Mouse (Mus musculus) brain, embryonic 18.5 days (tissue): ENCODE measurements around the gene Zfp30.
A peak's percentile ranks its signal among the peaks of the same experiment; 100 is the strongest.

Experiments
- DNase-seq: peaks from one replicate; pipeline ENCODE4 v3.0.0-alpha.2; 2012; ENCODE audit warnings: low read depth, low spot score

Gene Zfp30

DNA sequence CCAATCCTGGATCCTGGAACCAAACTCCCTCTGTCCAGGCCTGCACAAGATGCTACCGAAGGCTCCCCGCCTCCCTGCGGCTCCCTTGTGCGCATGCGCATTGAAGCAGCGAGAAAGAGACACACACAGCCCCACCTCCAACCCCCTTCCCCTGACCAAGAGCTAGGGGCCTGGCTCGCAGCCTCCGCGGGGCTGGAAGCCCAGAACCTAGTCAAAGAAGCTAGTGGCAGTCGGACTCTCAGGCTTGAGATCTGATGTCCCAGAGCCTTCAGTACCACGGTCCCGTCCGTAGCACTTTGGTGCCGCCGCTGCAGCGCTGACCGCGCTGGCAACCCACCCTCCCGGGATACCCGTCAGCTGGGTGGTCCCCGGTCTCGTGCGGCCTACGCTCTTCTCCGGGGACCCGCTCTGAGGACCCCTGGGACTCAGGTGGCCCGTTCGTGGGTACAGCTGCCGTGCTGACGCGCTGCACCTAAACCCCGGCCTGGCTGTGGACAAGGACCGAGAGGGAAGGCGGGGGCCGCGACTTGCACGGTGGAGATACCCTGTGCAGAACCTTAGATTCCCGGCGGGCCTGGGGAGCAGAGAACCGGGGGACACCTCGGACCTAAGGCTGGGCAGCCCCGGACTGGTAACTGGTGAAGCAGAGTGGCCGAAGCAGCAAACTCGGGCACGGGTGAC lies at the start of gene Zfp30:
Gene Zfp30, plus strand, starts transcription at position 128 of the 681 bp plus-strand sequence.
- DNase-seq: peak; percentile 85

DNA sequence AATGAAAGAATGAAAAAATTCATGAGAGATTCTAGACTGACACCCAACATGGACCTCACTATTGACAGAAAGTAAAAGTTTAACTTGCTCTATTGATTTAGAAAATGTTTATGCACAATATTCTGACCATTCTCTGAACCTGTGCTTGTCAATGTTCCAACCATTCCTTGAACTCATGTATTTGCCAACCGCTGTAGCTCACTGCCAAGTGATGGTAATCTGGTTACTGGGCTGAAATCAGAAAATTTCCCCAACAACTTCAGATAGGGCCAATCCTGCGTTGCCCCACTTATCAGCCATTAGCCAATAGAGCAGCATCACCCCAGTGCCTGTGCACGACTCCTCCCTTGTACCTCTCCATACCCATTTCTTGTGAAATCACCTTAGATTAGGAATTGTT lies 41.5 kb upstream of the Zfp30 start:
- DNase-seq: no peak

DNA sequence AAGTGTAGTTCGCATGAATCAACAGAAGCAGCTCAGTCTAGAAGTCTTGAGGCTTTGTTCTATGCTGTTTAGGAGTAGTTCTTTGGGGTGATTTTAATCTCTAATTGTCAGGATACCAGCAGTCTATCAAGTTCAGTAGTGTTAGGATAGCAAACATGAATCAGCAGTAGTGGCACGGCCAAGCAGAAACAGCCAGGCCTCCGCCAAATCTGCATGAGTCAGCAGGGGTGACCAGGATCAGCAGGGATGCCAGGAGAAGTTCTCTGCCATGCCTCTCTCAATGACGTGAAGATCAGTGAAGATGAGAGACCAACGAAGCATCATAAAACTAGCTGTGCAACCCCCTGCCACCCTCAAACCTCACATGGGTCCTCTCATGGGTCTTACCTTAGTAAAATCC lies 23.3 kb upstream of the Zfp30 start:
- DNase-seq: no peak

DNA sequence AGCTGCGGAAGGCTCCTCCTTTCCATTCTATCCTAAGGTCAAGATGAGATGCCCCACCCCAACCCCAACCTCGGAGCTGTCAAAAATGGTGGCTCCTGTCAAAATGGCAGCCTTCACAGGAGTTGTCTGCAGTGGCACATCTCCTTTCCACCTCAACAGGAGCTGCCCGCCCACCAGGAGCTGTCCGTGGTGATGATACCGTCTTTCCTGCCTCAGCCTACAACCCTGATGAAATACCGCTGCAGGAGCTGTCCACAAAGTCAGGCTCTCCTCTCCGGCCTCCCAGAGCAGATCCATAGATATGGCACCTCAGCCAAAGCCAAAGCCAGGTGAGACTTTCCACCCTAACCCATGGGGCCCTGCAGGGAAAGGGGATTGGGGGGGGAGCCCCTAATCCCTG lies 19.1 kb upstream of the Zfp30 start:
- DNase-seq: no peak

DNA sequence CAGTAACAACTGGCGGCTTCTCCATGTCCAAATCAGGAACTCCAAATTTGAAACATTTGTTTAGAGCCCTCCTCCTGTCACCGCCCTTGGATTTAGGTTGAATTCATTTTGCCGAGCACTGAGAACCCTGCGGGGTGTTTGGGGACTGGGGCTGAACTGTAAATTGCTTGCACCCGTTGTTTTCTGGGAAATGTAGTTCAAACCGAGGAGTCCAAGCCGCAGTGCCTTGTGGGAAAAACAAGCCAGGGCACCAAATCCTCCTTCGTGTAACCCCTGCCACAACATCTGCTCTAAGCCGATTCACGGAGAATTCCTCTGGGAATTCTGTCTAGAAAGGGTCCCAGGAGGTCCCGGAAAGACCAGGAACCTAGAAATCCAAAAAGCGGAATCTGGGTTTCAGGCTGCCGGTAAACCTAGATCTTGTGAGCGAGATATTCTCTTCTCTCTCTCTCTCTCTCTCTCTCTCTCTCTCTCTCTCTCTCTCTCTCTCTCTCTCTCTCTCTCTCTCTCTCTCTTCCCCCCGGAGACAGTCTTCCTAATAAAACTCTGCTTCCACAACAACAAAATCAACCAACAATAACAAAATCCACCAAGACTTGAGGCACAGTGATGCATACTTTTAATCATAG lies 16.6 kb upstream of the Zfp30 start:
- DNase-seq: peak; percentile 77

DNA sequence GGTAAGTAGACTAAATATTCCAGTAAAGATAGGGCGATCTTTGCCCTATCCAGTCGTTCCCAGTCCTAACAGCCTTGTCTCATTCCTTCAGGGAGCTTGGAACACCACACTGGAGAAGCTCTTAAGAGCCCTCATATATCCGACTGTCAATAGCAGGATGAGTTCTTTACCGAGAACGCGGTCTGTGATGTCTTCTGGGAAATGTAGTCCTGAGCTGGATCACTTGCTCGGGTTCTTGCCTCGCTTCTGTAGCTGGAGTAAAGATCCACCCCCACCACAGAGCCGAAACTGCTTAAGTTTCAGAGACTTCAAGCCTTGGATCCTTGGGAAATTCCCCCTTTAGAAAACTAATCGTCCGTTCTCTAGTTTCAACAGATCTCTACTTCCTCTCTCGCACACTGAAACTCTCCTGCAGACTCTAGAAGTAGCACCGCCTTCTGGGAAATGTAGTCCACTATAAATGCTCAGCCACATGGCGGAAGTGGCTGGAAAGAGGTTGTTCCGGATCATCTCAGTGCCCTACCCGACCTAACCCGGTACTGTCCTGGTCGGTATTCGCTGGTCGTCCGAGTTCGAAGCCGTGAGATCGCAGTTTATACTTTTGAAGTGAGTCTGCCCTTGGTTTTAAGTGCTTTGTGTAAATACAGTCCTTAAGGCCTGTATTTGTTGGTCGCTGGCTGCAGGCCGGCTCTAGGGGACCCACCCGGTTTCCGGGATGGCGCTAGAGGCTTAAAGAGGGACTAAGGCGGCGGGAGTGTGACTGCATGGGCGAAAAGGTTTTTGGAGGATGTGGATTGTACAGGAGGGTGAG lies 15.5 kb upstream of the Zfp30 start, which contains the start of gene Zfp84:
Gene Zfp84, plus strand, starts transcription at position 463 of the 811 bp plus-strand sequence.
- DNase-seq: peak; percentile 88

DNA sequence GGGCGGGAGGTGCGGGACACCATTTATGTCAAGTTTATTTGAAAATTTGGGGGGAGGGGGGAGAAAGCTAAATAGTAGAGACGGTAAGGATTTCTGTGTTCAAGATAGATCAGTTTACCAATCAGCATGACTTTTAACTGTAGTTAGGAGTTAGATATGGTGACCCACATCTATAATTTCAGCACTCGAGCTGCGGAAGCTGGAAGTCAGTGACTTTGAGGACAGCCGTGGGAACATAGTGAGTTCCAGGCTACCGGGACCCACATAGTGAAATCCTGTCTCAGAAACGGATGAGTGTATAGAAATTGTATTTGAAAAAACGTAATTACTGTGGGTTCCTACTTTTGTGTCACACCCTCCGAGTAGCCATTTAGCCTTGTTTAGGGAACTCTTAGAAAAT lies 14.8 kb upstream of the Zfp30 start:
- no peak for DNase-seq

DNA sequence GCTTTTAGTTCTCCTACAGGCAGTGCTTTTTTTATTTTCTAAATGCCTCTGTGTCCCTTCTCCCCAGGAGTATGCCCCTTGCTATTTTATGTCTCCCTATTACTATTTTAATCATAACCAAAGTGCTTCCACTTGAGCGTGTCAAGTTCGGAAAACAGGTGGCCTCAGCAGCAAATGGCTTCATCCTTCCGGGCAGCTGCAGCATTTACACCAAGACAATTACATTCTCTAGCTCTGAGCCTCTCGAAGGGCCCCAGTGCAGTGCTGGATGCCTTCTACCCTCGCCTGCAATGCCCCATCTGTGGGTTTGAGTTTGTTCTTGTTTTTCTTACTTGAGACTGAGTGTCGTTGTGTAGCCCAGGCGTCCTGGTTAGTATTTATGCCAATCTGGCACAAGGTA lies 10.3 kb upstream of the Zfp30 start:
- no peak for DNase-seq

DNA sequence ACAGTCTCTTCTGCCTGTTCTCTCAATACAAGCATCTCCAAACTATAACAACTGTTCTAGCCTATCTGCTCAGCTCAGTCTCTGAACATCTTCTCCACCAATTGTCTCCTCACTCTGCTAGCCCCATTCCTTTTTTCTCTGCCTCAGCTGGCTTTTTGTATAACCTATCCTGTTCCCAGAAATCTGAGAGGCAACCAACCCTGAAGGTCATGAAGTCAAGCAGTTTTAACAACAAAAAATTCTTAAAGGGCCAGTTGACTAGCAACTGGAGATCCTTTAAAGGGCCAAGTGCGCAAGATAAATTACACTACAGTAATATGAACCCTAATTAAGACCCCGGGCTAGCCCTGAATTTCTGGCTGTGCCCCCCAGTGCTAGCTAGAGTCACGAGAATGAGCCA lies 9.4 kb upstream of the Zfp30 start:
- DNase-seq: no peak

DNA sequence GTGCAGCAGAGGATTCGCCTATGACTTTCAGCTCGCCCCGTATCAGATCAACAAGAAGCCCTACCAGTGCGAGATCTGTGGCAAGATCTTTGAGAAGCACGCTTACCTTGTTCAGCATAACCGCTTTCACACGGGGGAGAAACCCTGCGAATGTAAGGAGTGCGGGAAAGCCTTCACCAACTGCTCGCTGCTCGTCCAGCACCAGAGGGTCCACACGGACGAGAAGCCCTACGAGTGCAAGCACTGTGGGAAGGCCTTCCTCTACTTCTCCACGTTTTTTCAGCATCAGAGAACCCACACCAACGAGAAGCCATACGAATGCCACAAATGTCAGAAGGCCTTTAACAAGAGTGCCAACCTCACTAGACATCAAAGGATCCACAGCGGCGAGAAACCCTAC lies 7.2 kb upstream of the Zfp30 start:
- no peak for DNase-seq

DNA sequence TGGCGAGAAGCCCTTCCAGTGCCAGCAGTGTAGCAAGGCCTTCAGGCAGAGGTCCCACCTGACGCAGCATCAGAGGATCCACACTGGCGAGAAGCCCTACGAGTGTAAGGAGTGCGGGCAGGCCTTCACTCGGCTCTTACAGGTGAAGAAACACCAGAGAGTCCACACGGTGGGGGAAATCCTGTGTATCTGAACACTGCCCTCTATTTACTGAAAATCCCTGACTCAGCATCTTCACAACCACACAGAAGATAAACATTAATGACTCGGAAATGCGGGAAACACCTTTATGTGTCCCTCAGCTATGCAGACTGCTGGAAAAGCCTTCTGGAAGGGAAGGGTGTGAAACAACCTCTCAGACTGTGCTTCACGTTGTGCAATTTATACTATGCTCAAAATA lies 6.4 kb upstream of the Zfp30 start:
- DNase-seq: no peak

DNA sequence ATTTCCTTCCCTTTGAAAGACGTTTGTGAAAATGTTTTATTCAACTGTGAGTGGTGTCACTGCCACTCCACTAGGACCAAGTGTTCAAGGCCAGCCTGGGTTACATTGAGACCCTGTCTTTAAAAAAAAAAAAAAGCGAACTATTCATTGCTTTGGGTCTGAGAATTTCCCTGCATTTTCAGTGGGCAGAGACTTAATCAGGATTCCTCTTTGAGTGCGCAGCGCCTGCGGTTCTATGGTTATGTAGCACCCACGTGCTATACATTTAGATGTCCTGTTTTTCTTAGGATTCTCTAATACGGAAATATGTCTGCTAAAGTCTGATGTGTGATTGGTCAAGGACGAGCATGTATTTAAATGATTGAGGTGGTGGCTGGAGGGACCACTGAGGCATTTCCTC lies 1.2 kb downstream of the Zfp30 start:
- no peak for DNase-seq

DNA sequence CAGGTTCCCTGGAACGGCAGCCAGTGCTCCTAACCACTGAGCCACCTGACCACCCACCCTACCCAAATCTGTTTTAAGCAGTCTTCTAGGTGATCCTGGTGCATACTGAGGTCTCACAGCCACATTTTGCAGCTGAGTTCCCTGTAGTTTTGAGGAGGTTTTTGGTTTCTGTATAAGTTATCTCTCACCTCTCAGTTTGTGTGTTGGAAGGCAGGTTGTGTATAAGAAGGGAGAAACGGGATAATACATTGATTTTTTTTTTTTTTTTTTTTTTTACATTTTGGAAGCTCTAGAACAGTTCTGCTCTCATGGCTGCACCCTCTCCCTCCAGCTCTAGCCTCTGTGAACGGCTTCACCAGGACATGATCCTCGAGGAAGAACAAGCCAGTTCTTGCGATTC lies 2.1 kb downstream of the Zfp30 start:
- DNase-seq: no peak

DNA sequence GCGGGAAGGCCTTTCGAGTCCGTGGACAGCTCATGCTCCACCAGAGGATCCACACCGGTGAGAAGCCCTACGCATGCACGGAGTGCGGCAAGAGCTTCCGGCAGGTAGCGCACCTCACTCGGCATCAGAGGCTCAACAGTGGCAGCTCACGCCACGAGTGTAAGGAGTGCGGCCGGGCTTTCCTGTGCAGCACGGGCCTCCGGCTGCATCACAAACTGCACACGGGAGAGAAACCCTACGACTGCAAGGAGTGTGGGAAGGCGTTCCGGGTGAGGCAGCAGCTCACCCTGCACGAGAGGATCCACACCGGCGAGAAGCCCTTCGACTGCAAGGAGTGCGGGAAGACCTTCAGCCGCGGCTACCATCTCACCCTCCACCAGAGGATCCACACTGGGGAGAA lies 9.1 kb downstream of the Zfp30 start:
- DNase-seq: no peak

DNA sequence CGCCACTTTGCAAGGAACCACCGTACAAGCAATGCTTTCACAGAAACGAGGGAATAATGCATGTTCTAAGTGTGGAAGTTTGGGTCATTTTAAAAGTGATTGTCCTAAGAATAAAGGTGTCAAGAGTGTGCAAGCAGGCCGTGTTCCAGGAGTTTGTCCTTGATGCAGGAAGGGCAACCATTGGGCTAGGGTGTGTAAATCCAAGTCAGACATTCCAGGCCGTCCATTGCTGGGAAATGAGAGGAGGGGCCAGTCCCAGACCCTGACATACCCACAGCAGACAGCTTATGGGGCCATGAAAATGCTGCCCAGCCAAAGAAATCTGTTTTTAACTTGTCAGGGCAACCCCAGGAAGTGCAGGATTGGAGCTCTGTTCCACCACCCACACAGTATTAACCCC lies 23.2 kb downstream of the Zfp30 start:
- DNase-seq: no peak

DNA sequence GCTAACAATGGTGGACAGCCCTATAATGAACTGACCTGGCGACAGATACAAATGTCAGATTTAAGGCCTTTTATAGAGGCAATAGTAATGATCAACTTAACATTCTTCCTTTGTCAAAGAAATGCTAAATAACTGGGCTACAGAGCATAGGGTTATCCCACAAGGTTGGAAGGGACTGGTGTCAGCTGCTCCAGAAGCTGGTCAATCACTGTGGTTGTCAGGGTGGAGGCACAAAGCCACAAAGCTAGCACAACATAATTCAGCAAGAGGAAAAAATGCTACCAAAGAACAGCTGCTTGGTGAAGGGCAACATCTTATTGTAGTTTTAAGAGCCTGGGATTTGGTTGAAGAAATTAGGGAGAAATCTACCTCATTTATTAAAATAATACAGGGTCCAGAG lies 28.4 kb downstream of the Zfp30 start:
- DNase-seq: no peak

DNA sequence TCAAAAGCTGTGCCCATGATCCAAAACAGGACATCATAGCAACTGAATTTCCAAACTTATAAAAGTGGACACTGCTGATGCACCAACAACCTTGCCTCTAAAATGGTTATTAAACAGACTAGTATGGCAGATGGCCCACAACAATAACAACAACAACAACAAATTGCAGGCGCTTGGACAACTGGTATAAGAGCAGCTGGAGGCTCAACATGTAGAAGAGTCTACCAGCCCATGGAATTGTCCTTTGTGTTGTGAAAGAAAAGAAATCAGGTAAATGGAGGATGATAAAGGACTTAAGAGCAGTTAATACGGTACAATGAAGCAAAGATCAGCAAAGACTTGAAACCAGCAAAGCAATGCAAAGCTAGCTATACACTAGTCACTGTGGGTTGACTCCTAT lies 30.6 kb downstream of the Zfp30 start:
- no peak for DNase-seq

DNA sequence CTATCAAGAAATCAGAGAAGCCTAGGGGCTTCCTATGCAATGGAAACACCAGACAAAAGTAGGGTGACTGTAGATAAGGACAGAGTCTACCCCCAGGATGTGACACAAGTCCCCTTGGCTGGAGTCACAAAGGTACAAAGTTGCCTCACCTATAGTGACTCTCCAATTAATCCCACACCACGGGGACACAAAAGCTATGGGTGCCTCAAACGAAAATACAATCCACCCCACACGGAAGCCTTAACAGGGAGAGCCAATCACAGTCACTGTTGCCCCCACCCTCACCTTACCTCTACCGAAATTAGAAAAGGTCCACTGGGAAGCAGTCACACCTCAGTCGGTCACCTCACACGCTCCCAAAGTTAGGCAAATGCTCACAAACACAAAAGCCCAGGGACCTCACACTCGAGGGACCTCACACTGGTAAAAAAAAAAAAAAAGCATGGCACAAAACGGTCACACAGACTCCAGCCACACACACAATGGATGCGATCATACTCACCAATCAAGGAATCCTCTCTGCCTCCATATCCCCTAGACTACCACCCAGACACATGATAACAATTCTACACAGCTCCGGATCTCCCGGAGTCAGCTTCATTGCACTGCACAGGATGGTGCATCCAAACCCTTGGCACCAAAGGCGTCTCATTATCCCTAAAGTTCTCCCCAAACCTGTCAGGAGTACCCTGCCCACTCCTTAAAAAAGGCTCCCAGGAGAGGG lies 31.4 kb downstream of the Zfp30 start:
- no peak for DNase-seq

DNA sequence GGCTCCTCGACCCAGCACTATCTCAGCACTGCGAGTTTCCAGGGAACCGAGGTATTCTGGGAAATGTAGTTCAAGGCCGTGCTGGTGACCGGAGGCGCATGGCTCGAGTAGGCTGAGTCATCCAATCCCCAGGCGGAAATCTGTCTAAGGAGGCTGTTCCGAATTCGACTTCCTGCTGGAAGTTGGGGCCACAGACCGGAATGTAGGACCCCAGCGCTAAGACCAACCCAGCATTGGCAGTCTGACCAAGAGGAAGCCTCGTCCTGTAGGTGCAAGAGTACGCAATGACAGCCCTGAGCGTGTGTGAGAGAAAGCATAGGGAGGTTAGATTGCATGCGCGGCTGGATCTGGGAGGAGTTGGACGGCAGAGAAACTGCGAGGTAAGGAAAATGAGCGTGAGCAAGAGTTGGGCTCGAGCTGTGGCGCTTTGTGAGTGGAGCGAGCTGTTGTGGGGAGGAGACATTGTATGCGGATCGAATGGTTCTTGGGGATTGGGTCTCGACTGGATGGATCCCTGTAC lies 32.2 kb downstream of the Zfp30 start, which contains the start of gene Zfp790:
Gene Zfp790, plus strand, starts transcription at position 205 of the 520 bp plus-strand sequence.
- peak; percentile 90 for DNase-seq

DNA sequence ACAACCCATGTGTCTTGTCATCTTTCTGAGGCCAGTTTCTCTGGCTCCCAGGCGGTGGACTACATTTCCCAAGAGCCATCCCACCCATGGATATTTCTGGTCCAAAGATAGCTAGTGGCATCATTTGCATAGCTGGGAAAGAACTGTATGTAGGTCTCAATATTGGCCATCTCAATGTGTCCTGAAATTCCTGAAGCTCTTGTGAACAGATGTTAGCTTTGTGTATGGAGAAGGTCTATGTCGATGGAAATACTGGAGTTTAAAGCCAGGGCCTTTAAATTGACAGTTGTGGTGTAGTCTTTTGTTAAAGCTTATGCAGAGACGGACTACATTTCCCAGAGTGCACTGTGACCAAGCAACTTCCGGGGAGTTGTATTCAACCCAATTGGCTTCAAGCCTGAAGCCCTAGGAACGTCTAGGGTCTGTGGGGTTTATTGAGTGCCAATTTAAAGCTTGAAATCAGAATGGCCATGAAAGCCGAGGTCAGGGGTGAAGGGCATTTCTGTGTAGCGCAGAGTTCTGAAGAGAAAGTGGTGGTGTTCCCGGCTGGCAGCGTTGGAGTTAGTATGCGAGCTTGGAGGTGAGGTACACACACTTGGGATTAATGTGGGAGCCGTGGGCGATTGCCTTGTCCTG lies 34.9 kb downstream of the Zfp30 start:
- DNase-seq: peak; percentile 82

DNA sequence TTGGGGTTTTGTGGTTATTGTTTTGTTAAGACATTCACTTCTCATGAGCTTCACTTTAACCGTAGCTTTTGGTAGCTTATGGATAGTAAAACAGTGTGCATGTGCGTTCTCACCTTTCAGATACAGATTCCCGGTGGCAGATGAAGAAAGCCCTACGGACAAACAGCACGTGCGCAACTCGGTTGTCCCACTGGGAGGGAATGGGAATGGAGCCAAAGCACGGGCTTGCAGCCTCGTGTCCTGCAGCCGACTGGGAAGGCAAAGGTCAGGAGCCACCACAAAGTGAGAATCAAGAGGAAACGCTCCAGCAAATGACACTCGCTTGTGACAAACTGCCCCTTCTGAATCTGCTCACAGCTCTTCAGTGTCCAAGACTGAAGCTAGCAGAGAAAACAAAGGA lies 44.2 kb downstream of the Zfp30 start:
- no peak for DNase-seq
